Mouse (Mus musculus) heart, postnatal 14 days (tissue): ENCODE measurements at regions not wholly inside any gene's neighbourhood (a gene's known extent, or its start where the extent isn't known, plus 50 kb on each side); places are given as distances from the start of the nearest gene placed in this dataset.

Experiments
- DNase-seq, 2 experiments: peaks; one replicate each; pipeline ENCODE4 v3.0.0; 2021 to 2022
- intact Hi-C: fragments of 180-260 bp; cut with DNase I; formaldehyde crosslinking; loops from one replicate; pipeline ENCODE4 v1.15.1; 2025

GRCm38 (mm10) chr2:157633286-157633685 is 62.2 kb upstream of the Blcap start:
- intact Hi-C loops = loop anchor here (10.0 kb wide), 1 partner anchor 282 kb away; the partner anchor contains the start of gene Vstm2l
- no peak for DNase-seq

GRCm38 (mm10) chr2:157635670-157636069 is 64.6 kb upstream of the Blcap start:
- intact Hi-C loops = loop anchor here (2.0 to 10.0 kb wide), 3 partner anchors 279 to 353 kb away; partner anchors contain the start of gene Vstm2l
- peak; percentile 82 to 89 for DNase-seq

GRCm38 (mm10) chr2:157640873-157641272 is 69.8 kb upstream of the Blcap start:
- intact Hi-C loops = no loop called here
- no peak for DNase-seq

- intact Hi-C loops = no loop called here
- peak; percentile 68 to 73 for DNase-seq
These were observed 73.4 kb upstream of the Ctnnbl1 start for GRCm38 (mm10) chr2:157663584-157664375.

GRCm38 (mm10) chr2:157664481-157664880 is 72.7 kb upstream of the Ctnnbl1 start:
- no peak for DNase-seq
- intact Hi-C loops = no loop called here

GRCm38 (mm10) chr2:157670191-157670590 is 67.0 kb upstream of the Ctnnbl1 start:
- intact Hi-C loops = no loop called here
- peak; percentile 13 to 52 for DNase-seq

- DNase-seq = no peak
- intact Hi-C loops = no loop called here
These were observed 62.3 kb upstream of the Ctnnbl1 start for GRCm38 (mm10) chr2:157674906-157675305.

- intact Hi-C loops = no loop called here
- no peak for DNase-seq
These were observed 60.6 kb upstream of the Ctnnbl1 start for GRCm38 (mm10) chr2:157676396-157677176.

GRCm38 (mm10) chr2:157677262-157677661 is 59.9 kb upstream of the Ctnnbl1 start:
- no peak for DNase-seq
- intact Hi-C loops = no loop called here

GRCm38 (mm10) chr2:157681931-157682330 is 55.3 kb upstream of the Ctnnbl1 start:
- intact Hi-C loops = no loop called here
- DNase-seq = no peak
